In genomic region chr8:105793331-105793730, GRCm38 (mm10) we compare ENCODE assay signal across 32 mouse cellular contexts. TPM values are rescaled to one million over a fixed set of nuclear protein-coding genes. Genes with fewer than 3 reads are reported as not detected.
A peak's percentile ranks its signal among the peaks of the same experiment; 100 is the strongest.
DNase-seq lines count a peak whose midpoint lies in the region; ATAC-seq and TF ChIP-seq lines count a peak whose summit lies in the region.
"Had no signal": no experiment of that assay in that cellular context is flagged by ENCODE, and none has a peak within 500 bp of the region (broad histone marks: within the 10 kb centered on the region; RNA-seq: fewer than 3 reads in every experiment).

No protein-coding gene starts in this region.

- TF ChIP-seq EP300 in liver, postnatal 0 days (IDR thresholded peaks at IDR 0.05; ENCODE audit: low read depth): no peak

- intact Hi-C loops in left cerebral cortex, postnatal 36 days (cut with DNase I): no loop called here

- ATAC-seq in kidney, embryonic 14.5 days (ENCODE audit: low FRiP score, low TSS enrichment): no peak
- ATAC-seq in liver, postnatal 0 days: no peak
- ATAC-seq in stomach, embryonic 14.5 days (ENCODE audit: insufficient number of reproducible peaks, insufficient read depth, low FRiP score, low read depth): no peak
- no peak for ATAC-seq in hindbrain, embryonic 11.5 days (ENCODE audit: low FRiP score)
- ATAC-seq: CD4-positive, CD25-positive, alpha-beta regulatory T cell, adult 4 months; forebrain, embryonic 16.5 days; hindbrain, embryonic 16.5 days had no signal

- TF ChIP-seq POLR2A in liver, adult 2 months (IDR thresholded peaks at IDR 0.05; ENCODE audit: extremely low read depth, insufficient read depth, low read length): no peak

- H3K4me3 ChIP-seq in kidney, embryonic 14.5 days (ENCODE audit: low read length): no peak overlapping the region
- no peak overlapping the region for H3K4me3 ChIP-seq in liver, adult 2 months (ENCODE audit: insufficient read depth, low read depth, low read length)
- no peak overlapping the region for H3K4me3 ChIP-seq in liver, postnatal 0 days (ENCODE audit: low read depth, low read length)
- no peak overlapping the region for H3K4me3 ChIP-seq in stomach, embryonic 14.5 days (ENCODE audit: low read depth, low read length)
- H3K4me3 ChIP-seq in hindbrain, embryonic 11.5 days (ENCODE audit: low read depth, low read length): no peak overlapping the region
- H3K4me3 ChIP-seq: erythroblast, embryonic 14.5 days; heart, embryonic 13.5 days; hindbrain, embryonic 10.5 days; left cerebral cortex, adult 2 months; limb, embryonic 13.5 days; neural tube, embryonic 15.5 days had no signal

- H3K4me2 ChIP-seq in kidney, embryonic 14.5 days (replicated peaks; ENCODE audit: low read depth, low read length): no peak overlapping the region
- no peak overlapping the region for H3K4me2 ChIP-seq in liver, postnatal 0 days (ENCODE audit: low read depth, low read length)
- no peak overlapping the region for H3K4me2 ChIP-seq in stomach, embryonic 14.5 days (replicated peaks; ENCODE audit: low read depth, low read length)
- H3K4me2 ChIP-seq in hindbrain, embryonic 11.5 days (replicated peaks; ENCODE audit: low read depth, low read length): no peak overlapping the region
- H3K4me2 ChIP-seq: heart, embryonic 13.5 days; limb, embryonic 13.5 days; neural tube, embryonic 15.5 days had no signal

- H3K4me1 ChIP-seq in kidney, embryonic 14.5 days (ENCODE audit: control insufficient read depth, insufficient read depth, low read length): no peaks in the 10 kb centered on the region
- peaks cover 41% of the 10 kb centered on the region for H3K4me1 ChIP-seq in liver, adult 2 months (ENCODE audit: control insufficient read depth, insufficient read depth, low read length)
- peaks cover 24% of the 10 kb centered on the region for H3K4me1 ChIP-seq in liver, postnatal 0 days (ENCODE audit: insufficient read depth)
- H3K4me1 ChIP-seq in stomach, embryonic 14.5 days (ENCODE audit: control insufficient read depth, insufficient read depth, low read length): no peaks in the 10 kb centered on the region
- no peaks in the 10 kb centered on the region for H3K4me1 ChIP-seq in hindbrain, embryonic 11.5 days (replicated peaks; ENCODE audit: control insufficient read depth, insufficient read depth, low read length)
- H3K4me1 ChIP-seq: hindbrain, embryonic 10.5 days; limb, embryonic 13.5 days had no signal

- TF ChIP-seq CTCF in liver, adult 2 months (IDR thresholded peaks at IDR 0.05; ENCODE audit: low read depth, low read length): no peak
- TF ChIP-seq CTCF in liver, postnatal 0 days (IDR thresholded peaks at IDR 0.05; ENCODE audit: low read depth): no peak

- no peaks in the 10 kb centered on the region for H3K9me3 ChIP-seq in kidney, embryonic 14.5 days (ENCODE audit: control insufficient read depth, low read length)
- H3K9me3 ChIP-seq in liver, postnatal 0 days (ENCODE audit: low read length): no peaks in the 10 kb centered on the region
- H3K9me3 ChIP-seq in stomach, embryonic 14.5 days (ENCODE audit: control insufficient read depth, low read depth, low read length): no peaks in the 10 kb centered on the region
- H3K9me3 ChIP-seq in hindbrain, embryonic 11.5 days (ENCODE audit: control insufficient read depth, low read length): no peaks in the 10 kb centered on the region
- H3K9me3 ChIP-seq: heart, embryonic 13.5 days; hindbrain, embryonic 10.5 days; limb, embryonic 13.5 days; neural tube, embryonic 15.5 days had no signal

- peak; percentile 43 to 57 for DNase-seq in kidney, adult 8-10 months
- DNase-seq in liver, adult 2 months (ENCODE audit: extremely low read depth, low read depth, low spot score): no peak
- DNase-seq in liver, postnatal 0 days: no peak
- DNase-seq in kidney, postnatal 25 days: peak; percentile 40 to 65
- no peak for DNase-seq in left cerebral cortex, postnatal 36 days (ENCODE audit: low spot score in 2 of 2)
- DNase-seq in hindbrain, embryonic 11.5 days (ENCODE audit: low spot score): no peak
- DNase-seq: adrenal gland, postnatal 36 days; cerebellum, adult 18-20 months; cerebellum, postnatal 10 days; gastrocnemius, postnatal 10 days; heart, postnatal 14 days; lung, postnatal 10 days; midbrain, embryonic 14.5 days; right cerebral cortex, postnatal 25 days; thymus, postnatal 4 days had no signal

- WGBS in kidney, embryonic 14.5 days: 93% methylated on average over 1 of the region's 1 CpGs
- WGBS in liver, adult 2 months: 79% methylated on average over 1 of the region's 1 CpGs
- WGBS in liver, postnatal 0 days (ENCODE audit: insufficient replicate concordance): 83% methylated on average over 1 of the region's 1 CpGs
- 97% methylated on average over 1 of the region's 1 CpGs for WGBS in stomach, embryonic 14.5 days
- WGBS in hindbrain, embryonic 11.5 days: 100% methylated on average over 1 of the region's 1 CpGs

- H3K27me3 ChIP-seq in kidney, embryonic 14.5 days (ENCODE audit: control insufficient read depth, insufficient read depth, low read length): no peaks in the 10 kb centered on the region
- H3K27me3 ChIP-seq in liver, adult 2 months (ENCODE audit: control insufficient read depth, insufficient read depth, low read length): no peaks in the 10 kb centered on the region
- H3K27me3 ChIP-seq in liver, postnatal 0 days (ENCODE audit: insufficient read depth, low read length): no peaks in the 10 kb centered on the region
- no peaks in the 10 kb centered on the region for H3K27me3 ChIP-seq in stomach, embryonic 14.5 days (ENCODE audit: control insufficient read depth, insufficient read depth, low read length)
- no peaks in the 10 kb centered on the region for H3K27me3 ChIP-seq in hindbrain, embryonic 11.5 days (ENCODE audit: control insufficient read depth, insufficient read depth, low read length)
- H3K27me3 ChIP-seq: limb, embryonic 13.5 days; neural tube, embryonic 15.5 days had no signal

- no peaks in the 10 kb centered on the region; the same call in 1 of the 2 replicates for H3K36me3 ChIP-seq in kidney, embryonic 14.5 days (ENCODE audit: control insufficient read depth, insufficient read depth, low read length)
- H3K36me3 ChIP-seq in liver, adult 2 months (ENCODE audit: control insufficient read depth, insufficient read depth, low read length): peaks cover 2% of the 10 kb centered on the region; the same call in 1 of the 2 replicates
- peaks cover 71% of the 10 kb centered on the region for H3K36me3 ChIP-seq in liver, postnatal 0 days (replicated peaks; ENCODE audit: insufficient read depth, low read length)
- no peaks in the 10 kb centered on the region for H3K36me3 ChIP-seq in stomach, embryonic 14.5 days (ENCODE audit: control insufficient read depth, insufficient read depth, low read length)
- no peaks in the 10 kb centered on the region for H3K36me3 ChIP-seq in hindbrain, embryonic 11.5 days (ENCODE audit: control insufficient read depth, insufficient read depth, low read length)
- H3K36me3 ChIP-seq: neural tube, embryonic 15.5 days had no signal

- H3K9ac ChIP-seq in kidney, embryonic 14.5 days (ENCODE audit: low read depth, low read length): no peak overlapping the region
- H3K9ac ChIP-seq in liver, adult 2 months (ENCODE audit: low read depth, low read length): no peak overlapping the region
- H3K9ac ChIP-seq in liver, postnatal 0 days (replicated peaks): no peak overlapping the region
- H3K9ac ChIP-seq in stomach, embryonic 14.5 days (replicated peaks; ENCODE audit: low read depth, low read length): no peak overlapping the region
- H3K9ac ChIP-seq in hindbrain, embryonic 11.5 days (ENCODE audit: low read depth, low read length): no peak overlapping the region
- H3K9ac ChIP-seq: heart, embryonic 13.5 days; limb, embryonic 13.5 days; neural tube, embryonic 15.5 days had no signal

- peaks cover 41% of the 10 kb centered on the region for H3K79me2 ChIP-seq in liver, adult 2 months (ENCODE audit: control insufficient read depth, insufficient read depth, low read length)

- no peak overlapping the region for H3K27ac ChIP-seq in kidney, embryonic 14.5 days (ENCODE audit: low read depth, low read length)
- 0 out of 2 replicates have a peak overlapping the region, but pooled peaks have one; percentile 2 for H3K27ac ChIP-seq in liver, adult 2 months (replicated peaks; ENCODE audit: insufficient read depth, low read depth, low read length)
- no peak overlapping the region for H3K27ac ChIP-seq in liver, postnatal 0 days (ENCODE audit: low read depth)
- H3K27ac ChIP-seq in stomach, embryonic 14.5 days (ENCODE audit: low read length): peak overlapping the region; percentile 6; the same call in 1 of the 2 replicates
- H3K27ac ChIP-seq in hindbrain, embryonic 11.5 days (ENCODE audit: low read depth, low read length): no peak overlapping the region
- H3K27ac ChIP-seq: heart, embryonic 13.5 days; hindbrain, embryonic 10.5 days; limb, embryonic 13.5 days; macrophage; neural tube, embryonic 15.5 days had no signal

RNA-seq across cellular contexts. Expression of gene Ranbp10, which starts 33.8 kb away (rescaled TPM):
- 13.6 and 14.9 TPM in 2 replicates for polyA plus RNA-seq in kidney, embryonic 14.5 days (2014; fragmentation: Nextera tagmentation; extraction: Ambion mirVana)
- total RNA-seq in liver, adult 2 months (2014; rRNA removed): 19.7 and 26.9 TPM in 2 replicates
- polyA plus RNA-seq in liver, adult 2 months (2012; rRNA removed): 37.1 and 38.0 TPM in 2 replicates
- 18.9 and 20.9 TPM in 2 replicates for polyA plus RNA-seq in liver, postnatal 0 days (2015; fragmentation: Nextera tagmentation; extraction: Ambion mirVana)
- 15.0 and 18.4 TPM in 2 replicates for polyA plus RNA-seq in stomach, embryonic 14.5 days (2014; fragmentation: Nextera tagmentation; extraction: Ambion mirVana)
- total RNA-seq in left cerebral cortex, postnatal 36 days (2021): 10 to 100 TPM; 22.1 to 25.1 TPM
- 13.7 and 17.8 TPM in 2 replicates for polyA plus RNA-seq in hindbrain, embryonic 11.5 days (2014; fragmentation: Nextera tagmentation; extraction: Ambion mirVana)

RNA-seq across cellular contexts. Expression of gene Tsnaxip1, which starts 34.2 kb away (rescaled TPM):
- polyA plus RNA-seq in kidney, embryonic 14.5 days (2014; fragmentation: Nextera tagmentation; extraction: Ambion mirVana): 0.14 and 0.27 TPM in 2 replicates
- total RNA-seq in liver, adult 2 months (2014; rRNA removed): not detected in 2 replicates
- not detected in 2 replicates for polyA plus RNA-seq in liver, adult 2 months (2012; rRNA removed)
- not detected in 2 replicates for polyA plus RNA-seq in liver, postnatal 0 days (2015; fragmentation: Nextera tagmentation; extraction: Ambion mirVana)
- 0.30 TPM in 1 of 2 replicates, not detected in the other for polyA plus RNA-seq in stomach, embryonic 14.5 days (2014; fragmentation: Nextera tagmentation; extraction: Ambion mirVana)
- not detected for total RNA-seq in left cerebral cortex, postnatal 36 days (2021)
- 1.2 and 1.4 TPM in 2 replicates for polyA plus RNA-seq in hindbrain, embryonic 11.5 days (2014; fragmentation: Nextera tagmentation; extraction: Ambion mirVana)
- total RNA-seq: adrenal gland, postnatal 36 days; common myeloid progenitor, adult 5-6 weeks; gastrocnemius, postnatal 10 days; heart, adult 8-10 months; left cerebral cortex, postnatal 25 days; megakaryocyte-erythroid progenitor cell, adult 5-6 weeks had no signal
- polyA plus RNA-seq: erythroblast, embryonic 14.5 days; intestine, embryonic 14.5 days; macrophage had no signal

RNA-seq across cellular contexts. Expression of gene Gfod2, which starts 34.9 kb away (rescaled TPM):
- polyA plus RNA-seq in kidney, embryonic 14.5 days (2014; fragmentation: Nextera tagmentation; extraction: Ambion mirVana): 11.9 and 15.8 TPM in 2 replicates
- 2.6 and 3.4 TPM in 2 replicates for total RNA-seq in liver, adult 2 months (2014; rRNA removed)
- 6.3 and 9.2 TPM in 2 replicates for polyA plus RNA-seq in liver, adult 2 months (2012; rRNA removed)
- polyA plus RNA-seq in liver, postnatal 0 days (2015; fragmentation: Nextera tagmentation; extraction: Ambion mirVana): 2.4 and 2.9 TPM in 2 replicates
- 14.4 and 14.5 TPM in 2 replicates for polyA plus RNA-seq in stomach, embryonic 14.5 days (2014; fragmentation: Nextera tagmentation; extraction: Ambion mirVana)
- 10 to 100 TPM; 25.4 to 26.3 TPM for total RNA-seq in left cerebral cortex, postnatal 36 days (2021)
- polyA plus RNA-seq in hindbrain, embryonic 11.5 days (2014; fragmentation: Nextera tagmentation; extraction: Ambion mirVana): 38.3 and 41.6 TPM in 2 replicates

RNA-seq across cellular contexts. Expression of gene Cenpt, which starts 59.7 kb away (rescaled TPM):
- polyA plus RNA-seq in kidney, embryonic 14.5 days (2014; fragmentation: Nextera tagmentation; extraction: Ambion mirVana): 31.1 and 41.0 TPM in 2 replicates
- 0.92 and 1.4 TPM in 2 replicates for total RNA-seq in liver, adult 2 months (2014; rRNA removed)
- polyA plus RNA-seq in liver, adult 2 months (2012; rRNA removed): 1.9 and 2.1 TPM in 2 replicates
- 8.9 and 9.0 TPM in 2 replicates for polyA plus RNA-seq in liver, postnatal 0 days (2015; fragmentation: Nextera tagmentation; extraction: Ambion mirVana)
- 47.2 and 52.3 TPM in 2 replicates for polyA plus RNA-seq in stomach, embryonic 14.5 days (2014; fragmentation: Nextera tagmentation; extraction: Ambion mirVana)
- total RNA-seq in left cerebral cortex, postnatal 36 days (2021): 10 to 100 TPM; 15.2 to 18.0 TPM
- polyA plus RNA-seq in hindbrain, embryonic 11.5 days (2014; fragmentation: Nextera tagmentation; extraction: Ambion mirVana): 55.4 TPM in 2 replicates

Comparison
In these comparisons a context has a peak if more than half of its experiments do, and no peak if none do; other contexts are left out.
1. H3K27ac ChIP-seq: peak in liver, adult 2 months (single experiment) and stomach, embryonic 14.5 days (single experiment); none in kidney, embryonic 14.5 days (single experiment), liver, postnatal 0 days (single experiment) and hindbrain, embryonic 11.5 days (single experiment).
2. DNase-seq: peak in kidney, adult 8-10 months (2 of 2) and kidney, postnatal 25 days (2 of 2); none in liver, adult 2 months (single experiment), liver, postnatal 0 days (single experiment), left cerebral cortex, postnatal 36 days (0 of 2) and hindbrain, embryonic 11.5 days (single experiment).